Mouse (Mus musculus) cerebellum, adult 2 months (tissue): ENCODE measurements around the gene Ryk. TPM values are rescaled to one million over a fixed set of nuclear protein-coding genes. Genes with fewer than 3 reads are reported as not detected.
A peak's percentile ranks its signal among the peaks of the same experiment; 100 is the strongest.

ENCODE experiments used
- DNase-seq, 2 experiments: peaks; one replicate each; pipeline ENCODE4 v3.0.0; 2021
- H3K27ac ChIP-seq: fragments of 200-500 bp; 2 replicates; pipeline ENCODE4 v1.5.1; 2012; ENCODE audit warnings: low read length, control low read depth, inconsistent platforms; ENCODE audit not compliant: insufficient read depth
- H3K27me3 ChIP-seq: fragments of 200-500 bp; 2 replicates; pipeline ENCODE4 v1.6.1; 2012; ENCODE audit warnings: inconsistent platforms, mild to moderate bottlenecking, low read length, moderate library complexity; ENCODE audit not compliant: control insufficient read depth, insufficient read depth
- H3K4me1 ChIP-seq: fragments of 200-500 bp; 2 replicates; pipeline ENCODE4 v1.6.1; 2011; ENCODE audit warnings: low read length; ENCODE audit not compliant: control insufficient read depth, insufficient read depth
- H3K4me3 ChIP-seq: fragments of 200-500 bp; replicated peaks from 2 replicates; pipeline ENCODE3; 2011; ENCODE audit warnings: mild to moderate bottlenecking, low read depth, low read length, control low read depth; ENCODE audit not compliant: insufficient read depth
- CTCF ChIP-seq: fragments of 200-500 bp; IDR thresholded peaks from 2 replicates; pipeline ENCODE4 v1.5.1; 2011; ENCODE audit warnings: low read depth, mild to moderate bottlenecking, control low read depth, low read length, moderate library complexity, borderline replicate concordance; ENCODE audit not compliant: insufficient read depth
- POLR2A ChIP-seq: fragments of 200-500 bp; IDR thresholded peaks from 2 replicates; pipeline ENCODE4 v1.6.1; 2011; ENCODE audit warnings: low read length, control low read depth, borderline replicate concordance; ENCODE audit not compliant: insufficient read depth
- WGBS: fragments of 180-500 bp; shearing (Covaris S2); methylation state at CpG from one replicate; pipeline ENCODE4 v1.1.7; 2018; 5-methylcytosine and 5-hydroxymethylcytosine counted together
- polyA plus RNA-seq: library from polyadenylated mRNA; depleted of rRNA; stranded (reverse); fragments of >200 nt; gene quantifications from 2 replicates; pipeline ENCODE4 v1.2.3, GENCODE M21; 2012

Gene Ryk
- polyA plus RNA-seq, 1 experiment, result 37.5 TPM

- Histone ChIP-seq H3K27ac (no peak overlapping the region), H3K4me1 (peaks cover 26% of the 10 kb centered on the region), H3K4me3 (no peak overlapping the region), H3K27me3 (no peaks in the 10 kb centered on the region)
- no peak for DNase-seq
- TF ChIP-seq CTCF (no peak), POLR2A (no peak)
- 65% methylated on average over 7 of the region's 7 CpGs for WGBS
Measured at GRCm38 (mm10) chr9:102860802-102861469, 26.2 kb downstream of the Ryk start.

GRCm38 (mm10) chr9:102861789-102862188 lies 27.1 kb downstream of the Ryk start:
- 67% methylated on average over 7 of the region's 7 CpGs for WGBS
- DNase-seq, result no peak
- no peaks in the 10 kb centered on the region for H3K27me3 ChIP-seq
- no peak overlapping the region for H3K4me3 ChIP-seq
- TF ChIP-seq POLR2A (no peak), CTCF (no peak)
- peaks cover 26% of the 10 kb centered on the region for H3K4me1 ChIP-seq
- no peak overlapping the region for H3K27ac ChIP-seq

- Histone ChIP-seq H3K4me1 (peaks cover 26% of the 10 kb centered on the region), H3K4me3 (no peak overlapping the region), H3K27ac (no peak overlapping the region), H3K27me3 (no peaks in the 10 kb centered on the region)
- WGBS, result 75% methylated on average over 3 of the region's 3 CpGs
- TF ChIP-seq POLR2A (no peak), CTCF (no peak)
- no peak for DNase-seq
Measured at GRCm38 (mm10) chr9:102862260-102862659, 27.5 kb downstream of the Ryk start.

DNA sequence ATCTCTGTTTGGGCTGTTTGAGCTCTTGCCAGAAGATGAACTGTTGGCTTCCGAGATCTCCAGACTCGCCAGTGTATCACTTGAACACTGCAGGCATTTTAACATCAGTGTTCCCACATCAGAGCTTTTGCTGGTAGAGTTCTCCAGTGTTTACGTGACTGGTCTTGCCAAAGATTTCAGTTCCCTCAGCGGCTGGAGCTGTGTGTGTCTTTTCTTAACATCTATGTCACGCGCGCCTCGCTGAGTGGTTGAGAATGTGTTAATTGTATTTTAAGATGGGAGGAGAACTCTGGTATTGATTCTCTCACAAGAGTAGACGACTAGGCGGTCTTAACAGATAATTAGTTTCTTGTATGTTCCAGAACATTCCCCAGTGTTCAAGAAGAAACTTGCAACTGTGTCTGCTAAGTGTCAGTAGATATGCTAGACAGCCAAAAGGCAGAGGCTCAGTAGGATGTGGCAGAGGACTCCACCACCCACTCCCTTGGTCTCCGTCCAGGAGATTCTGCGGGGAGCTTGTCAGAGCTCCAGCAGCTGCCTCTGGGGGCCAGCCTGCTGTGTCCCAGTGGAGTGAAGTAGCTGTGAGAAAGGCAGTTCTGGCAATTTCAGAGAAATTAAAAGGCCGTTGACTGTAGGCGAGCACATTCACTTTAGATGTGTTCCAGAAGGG lies 29.3 kb downstream of the Ryk start:
- TF ChIP-seq CTCF, result no peak
- TF ChIP-seq POLR2A, result no peak

DNA sequence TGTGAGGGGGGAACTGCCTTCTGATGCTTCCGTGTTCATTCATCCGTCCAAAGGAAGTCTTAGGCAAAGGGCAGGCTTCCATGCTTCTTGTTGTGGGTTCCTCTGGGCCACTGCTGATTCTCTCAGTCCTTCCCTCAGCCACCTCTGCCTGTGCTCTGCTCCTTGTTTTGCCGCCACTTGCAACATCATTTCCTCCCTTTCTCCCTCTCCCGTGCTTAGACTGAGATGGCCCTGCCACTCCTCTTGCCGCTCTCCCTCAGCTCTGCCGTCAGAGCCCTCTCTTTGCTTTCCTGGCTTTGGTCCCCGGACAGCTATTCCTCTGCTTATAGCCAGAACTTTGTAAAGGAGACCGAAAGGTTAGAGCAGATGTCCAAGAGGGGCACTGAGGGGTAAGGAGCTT lies 30.2 kb downstream of the Ryk start:
- DNase-seq, result no peak
- 46% methylated on average over 8 of the region's 8 CpGs for WGBS
- TF ChIP-seq CTCF, result no peak
- no peak for TF ChIP-seq POLR2A
- H3K4me1 ChIP-seq, result peaks cover 27% of the 10 kb centered on the region
- 0 out of 2 replicates have a peak overlapping the region, but pooled peaks have one; percentile 25 for H3K27ac ChIP-seq
- no peak overlapping the region for H3K4me3 ChIP-seq
- no peaks in the 10 kb centered on the region for H3K27me3 ChIP-seq

More for the DNA sequence above, 29.3 kb downstream of the Ryk start:
- peak in 1 of 2 experiments; percentile 49 for DNase-seq
- Histone ChIP-seq H3K27me3 (no peaks in the 10 kb centered on the region), H3K4me1 (peaks cover 27% of the 10 kb centered on the region), H3K4me3 (no peak overlapping the region), H3K27ac (no peak overlapping the region)
- WGBS, result 45% methylated on average over 14 of the region's 14 CpGs

DNA sequence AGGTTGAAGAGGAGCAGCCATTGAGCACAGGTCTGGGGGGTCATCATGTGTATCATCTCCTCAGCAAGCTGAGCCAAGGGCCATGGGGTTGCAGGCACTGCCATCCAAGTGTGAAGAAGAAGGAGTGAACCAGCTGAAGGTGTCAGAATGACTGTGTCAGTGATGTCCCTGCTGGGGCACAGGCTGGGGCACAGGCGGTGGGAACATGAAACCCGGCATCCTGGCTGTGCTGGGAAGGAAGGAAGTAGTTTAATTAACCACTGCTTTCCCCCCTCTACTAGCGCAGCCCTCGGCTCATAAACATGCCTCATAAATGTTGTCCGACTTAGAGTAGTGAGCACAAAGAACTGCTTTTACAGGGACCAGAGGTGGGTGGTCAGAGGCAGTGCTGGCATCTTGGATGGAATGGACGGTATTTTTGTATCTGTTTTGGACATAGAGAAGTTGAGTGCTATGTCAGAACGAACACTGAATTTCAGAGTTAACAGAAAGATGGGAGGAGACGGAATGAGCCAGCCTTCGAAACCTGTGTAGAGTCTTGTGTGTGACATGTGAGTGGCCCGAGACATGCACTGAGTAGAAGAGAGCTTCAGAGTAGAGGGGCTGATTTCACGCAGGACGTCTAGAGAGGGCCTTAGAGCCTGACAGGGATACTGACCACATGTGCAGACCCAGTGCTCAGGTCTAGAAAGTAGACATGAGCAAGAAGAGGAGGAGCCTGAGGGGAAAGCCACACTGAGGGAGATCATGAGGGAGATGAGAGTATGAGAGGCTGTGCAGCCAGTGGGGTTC lies 31.4 kb downstream of the Ryk start:
- no peaks in the 10 kb centered on the region for H3K27me3 ChIP-seq
- H3K4me1 ChIP-seq, result peaks cover 27% of the 10 kb centered on the region
- TF ChIP-seq CTCF (no peak), POLR2A (no peak)
- H3K4me3 ChIP-seq, result no peak overlapping the region
- WGBS, result 74% methylated on average over 12 of the region's 12 CpGs
- no peak overlapping the region for H3K27ac ChIP-seq
- no peak for DNase-seq

GRCm38 (mm10) chr9:102866893-102867292 lies 32.2 kb downstream of the Ryk start:
- peak; percentile 88 for TF ChIP-seq CTCF
- TF ChIP-seq POLR2A, result no peak
- H3K27ac ChIP-seq, result no peak overlapping the region
- DNase-seq, result peak; percentile 68 to 77
- peaks cover 21% of the 10 kb centered on the region for H3K4me1 ChIP-seq
- H3K27me3 ChIP-seq, result no peaks in the 10 kb centered on the region
- no peak overlapping the region for H3K4me3 ChIP-seq
- WGBS, result 11% methylated on average over 4 of the region's 4 CpGs
